Mouse (Mus musculus) kidney, postnatal 10 days (tissue): Measurements from ENCODE around the gene Dixdc1.
"Not testable (repeated sequence)": the region's sequence is repeated elsewhere in the genome, so short reads cannot be mapped to it uniquely, and the experiment has no call there.

Experiments
- DNase-seq: peaks from one replicate; pipeline ENCODE4 v3.0.0; 2021; ENCODE audit warnings: mixed read lengths

Gene Dixdc1

DNA sequence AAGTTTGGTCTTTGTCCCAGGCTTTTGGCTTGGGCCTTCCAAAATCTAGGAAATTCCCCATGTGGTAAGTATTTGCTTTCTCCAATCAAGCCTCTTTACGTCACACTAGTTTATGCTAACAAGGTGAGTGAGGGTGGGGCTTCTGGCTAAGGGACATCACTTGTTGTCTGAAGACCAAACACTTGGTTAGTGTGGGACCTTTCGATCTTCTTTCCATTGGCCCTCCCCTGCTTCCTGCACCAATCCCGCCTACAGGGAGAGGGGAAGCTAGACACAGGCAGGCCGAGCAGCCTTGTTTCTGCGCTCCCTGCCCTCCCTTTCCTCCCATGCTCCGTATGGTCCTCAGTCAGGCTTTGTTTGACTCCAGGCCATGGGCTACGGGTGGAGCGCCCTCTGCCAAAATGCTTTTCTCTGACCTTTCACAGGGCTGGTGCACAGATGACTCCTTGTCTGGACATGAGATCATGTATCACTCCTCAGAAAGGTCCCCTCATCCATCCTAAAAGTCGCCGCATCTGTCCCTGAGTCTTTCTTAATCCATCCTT is 92.4 kb downstream of the Dixdc1 start:
- no peak for DNase-seq

DNA sequence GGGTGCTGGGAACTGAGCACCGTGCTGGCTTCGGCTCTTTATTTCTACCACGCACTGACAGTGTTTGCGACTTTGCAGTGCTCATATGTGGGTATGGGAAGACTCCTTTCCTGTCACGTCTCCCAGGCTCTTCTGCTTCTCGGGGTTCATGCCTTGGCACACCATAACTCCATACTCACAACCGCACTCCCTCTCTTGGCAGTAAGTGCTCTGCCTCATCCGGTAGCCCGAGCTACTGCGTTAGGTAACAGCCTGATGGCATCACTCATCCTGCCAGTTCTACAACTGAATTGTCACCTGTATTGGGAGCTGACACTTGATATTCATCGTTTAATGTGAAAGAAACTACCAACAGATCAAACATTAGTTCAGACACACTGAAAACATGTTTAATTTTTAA is 105.0 kb downstream of the Dixdc1 start:
- no peak for DNase-seq

DNA sequence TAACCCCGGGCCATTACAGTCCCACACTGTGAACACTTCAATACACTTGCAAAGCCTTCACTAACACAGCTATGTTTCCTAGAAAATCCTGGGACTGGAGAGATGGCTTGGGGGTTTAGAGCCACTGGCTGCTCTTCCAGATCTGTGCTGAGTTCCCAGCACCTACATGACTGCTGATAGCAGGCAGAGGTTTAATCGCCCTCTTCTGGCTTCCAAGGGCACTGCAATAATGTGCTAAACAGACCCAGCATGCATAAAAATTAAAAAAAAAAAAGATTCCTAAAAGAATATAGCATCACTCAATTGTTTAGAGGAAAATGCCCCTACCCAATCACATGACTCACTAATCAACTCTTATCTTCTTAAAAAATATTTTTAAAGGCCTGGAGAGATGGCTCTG is 106.3 kb downstream of the Dixdc1 start:
- no peak for DNase-seq

DNA sequence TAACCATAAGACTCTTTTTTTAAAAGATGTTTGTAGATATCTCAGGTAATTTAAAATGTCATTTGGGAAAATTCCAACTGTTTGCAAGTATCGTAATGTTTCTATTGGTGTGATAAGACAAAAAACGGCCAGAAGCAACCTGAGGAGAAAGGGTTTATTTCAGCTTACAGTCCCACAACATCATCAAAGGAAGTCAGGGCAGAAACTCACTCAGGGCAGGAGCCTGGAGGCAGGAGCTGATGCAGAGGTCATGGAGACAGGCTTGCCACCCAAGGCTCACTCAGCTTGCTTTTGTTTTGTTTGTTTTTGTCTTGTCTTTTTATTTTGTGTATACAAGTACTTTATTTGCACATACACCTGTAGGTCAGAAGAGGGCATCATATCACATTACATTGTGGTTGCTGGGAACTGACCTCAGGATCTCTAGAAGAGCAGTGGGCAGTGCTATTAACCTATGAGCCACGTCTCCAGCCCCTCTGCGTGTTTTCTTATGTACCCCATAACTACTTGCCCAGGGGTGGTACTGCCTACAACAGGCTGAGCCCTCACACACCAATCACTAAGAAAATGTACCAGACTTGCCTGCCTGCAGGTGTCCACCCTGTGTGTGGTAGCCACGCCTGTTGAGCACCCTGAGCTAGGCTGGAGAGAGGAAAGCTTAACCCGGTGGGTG is 107.2 kb downstream of the Dixdc1 start:
- DNase-seq, result no peak

DNA sequence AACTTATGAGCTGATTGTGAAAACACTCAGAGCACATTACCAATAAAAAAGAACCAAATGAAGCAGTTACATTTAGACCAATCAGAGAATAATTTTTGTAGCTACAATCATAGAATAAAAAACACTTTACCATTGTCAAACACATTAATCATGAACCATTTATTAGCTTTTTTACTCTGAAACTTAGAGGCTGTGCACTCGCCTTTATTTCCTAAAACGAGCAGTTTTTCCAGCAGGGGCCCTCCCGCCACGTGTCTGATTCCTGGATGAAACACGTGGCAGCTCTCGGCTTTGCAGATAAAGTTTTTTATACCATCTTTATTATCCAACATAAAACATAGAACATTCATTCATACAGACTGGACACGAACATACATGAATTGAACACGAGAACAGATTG is 108.4 kb downstream of the Dixdc1 start:
- DNase-seq, result not testable (repeated sequence)

DNA sequence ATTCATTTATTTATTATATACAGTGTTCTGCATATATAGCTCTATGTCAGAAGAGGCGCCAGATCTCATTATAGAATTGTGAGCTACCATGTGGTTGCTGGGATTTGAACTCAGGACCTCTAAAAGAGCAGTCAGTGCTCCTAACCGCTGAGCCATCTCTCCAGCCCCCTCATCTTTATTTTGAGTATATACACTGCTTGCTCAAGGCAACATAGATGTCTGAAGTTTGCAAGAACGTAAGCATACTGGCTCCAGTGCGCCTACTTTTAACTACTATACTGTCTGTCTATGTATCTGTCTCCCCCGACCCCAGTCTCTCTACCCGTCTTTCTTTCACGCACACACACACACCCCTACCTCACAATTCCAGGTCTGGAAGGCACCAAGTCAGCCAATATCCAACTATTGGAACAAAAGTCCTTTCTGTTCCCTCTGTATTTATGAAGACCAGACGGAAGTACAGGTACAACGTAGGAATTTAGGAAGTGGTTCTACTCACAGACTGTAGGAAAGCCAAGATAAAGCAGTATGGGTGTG is 121.5 kb downstream of the Dixdc1 start:
- DNase-seq, result no peak

DNA sequence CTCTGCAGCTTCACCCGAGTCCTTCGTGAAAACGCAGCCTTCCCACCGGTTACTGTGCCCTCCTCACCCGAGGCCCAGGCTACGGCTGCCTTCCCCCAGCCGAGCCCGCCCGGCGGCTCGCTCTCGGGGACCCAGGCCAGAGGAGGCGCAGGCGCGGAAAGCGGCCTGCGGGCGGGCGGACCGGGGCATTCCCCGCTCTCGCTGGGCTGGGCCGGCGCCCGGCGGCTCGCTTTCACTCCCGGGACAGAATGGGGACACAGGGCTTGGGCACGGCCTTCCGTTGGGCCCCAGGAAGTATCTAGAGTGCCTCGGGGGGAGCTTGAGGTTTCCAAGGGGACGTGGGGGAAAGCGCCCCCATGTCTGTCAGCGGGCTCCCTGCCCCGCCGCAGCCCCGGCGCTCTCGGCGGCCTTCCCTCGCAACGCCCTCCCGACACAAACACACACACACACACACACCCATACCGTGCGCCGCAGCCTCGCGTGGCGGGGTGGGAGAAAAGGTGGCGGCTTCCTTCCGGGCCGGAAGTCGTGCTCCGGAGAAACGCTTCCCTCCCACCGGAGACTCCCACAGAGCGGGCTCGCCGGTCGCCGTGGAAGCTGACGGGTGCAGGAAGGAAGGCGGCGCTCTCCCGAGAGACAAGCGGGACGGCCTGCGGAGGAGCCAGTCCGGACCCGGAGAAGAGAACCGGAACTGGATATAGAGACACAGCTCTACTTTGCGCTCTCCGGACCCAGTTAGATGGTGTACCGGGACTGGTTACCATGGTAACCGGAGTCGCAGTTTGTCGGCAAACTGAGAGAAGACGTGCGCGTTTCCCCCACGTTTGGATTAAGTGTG is 122.3 kb downstream of the Dixdc1 start, which contains the start of the genes Pih1d2 and Nkapd1:
Gene Pih1d2, plus strand, starts transcription at position 556 of the 838 bp plus-strand sequence.
Gene Nkapd1, minus strand, starts transcription at position 699 of the 838 bp plus-strand sequence.
- peak; percentile 92 for DNase-seq

DNA sequence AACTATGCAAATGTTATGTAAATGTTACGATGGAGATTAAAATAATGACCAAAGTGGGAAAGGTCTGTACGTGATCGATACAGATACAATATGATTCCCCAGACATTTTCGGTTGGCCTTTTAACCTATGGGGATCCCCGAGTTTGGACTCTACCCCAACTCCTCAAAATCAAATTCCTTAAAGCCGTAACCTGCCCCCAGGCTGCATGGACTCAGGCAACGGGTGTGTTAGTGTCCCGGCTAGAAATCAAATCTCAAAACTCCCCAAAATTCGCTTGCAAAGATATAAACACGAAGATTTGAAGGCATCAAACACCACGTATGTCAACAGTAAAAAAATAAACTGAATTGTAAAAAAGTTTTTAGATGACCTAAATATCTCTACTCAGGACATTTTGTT is 123.2 kb downstream of the Dixdc1 start:
- DNase-seq, result no peak
